Mouse (Mus musculus): ENCODE results near the gene Hdac5. TPM values are rescaled to one million over a fixed set of nuclear protein-coding genes. Genes with fewer than 3 reads are reported as not detected.
A peak's percentile ranks its signal among the peaks of the same experiment; 100 is the strongest.
"Not testable (repeated sequence)": the region's sequence is repeated elsewhere in the genome, so short reads cannot be mapped to it uniquely, and the experiment has no call there.

The Hdac5 gene
- polyA plus RNA-seq, 1 experiment from 2014 or later, result 29.1 TPM

DNA sequence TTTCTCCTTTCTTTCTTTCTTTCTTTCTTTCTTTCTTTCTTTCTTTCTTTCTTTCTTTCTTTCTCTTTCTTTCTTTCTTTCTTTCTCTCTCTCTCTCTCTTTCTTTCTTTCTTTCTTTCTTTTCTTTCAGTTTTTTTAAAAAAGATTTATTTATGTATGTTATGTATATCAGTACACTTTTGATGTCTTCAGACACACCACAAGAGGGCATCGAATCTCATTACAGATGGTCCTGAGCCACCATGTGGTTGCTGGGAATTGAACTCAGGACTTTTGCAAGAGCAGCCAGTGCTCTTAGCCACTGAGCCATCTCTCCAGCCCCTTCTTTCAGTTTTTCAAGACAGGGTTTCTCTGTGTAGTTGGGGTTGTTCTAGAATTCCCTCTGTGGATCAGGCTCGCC, 71.9 kb downstream of the Hdac5 start:
- H3K4me3 ChIP-seq (ENCODE audit: low read length); H3K4me1 ChIP-seq (ENCODE audit: control insufficient read depth, insufficient read depth, low read length); ATAC-seq (ENCODE audit: low FRiP score, low TSS enrichment); H3K9ac ChIP-seq (ENCODE audit: low read depth, low read length); H3K27me3 ChIP-seq (ENCODE audit: control insufficient read depth, insufficient read depth, low read length); H3K9me3 ChIP-seq (ENCODE audit: control insufficient read depth, low read length); H3K4me2 ChIP-seq (replicated peaks; ENCODE audit: low read depth, low read length); H3K27ac ChIP-seq (ENCODE audit: low read depth, low read length): not testable (repeated sequence)
- H3K36me3 ChIP-seq (ENCODE audit: control insufficient read depth, insufficient read depth, low read length), result peaks cover 34% of the 10 kb centered on the region
- WGBS, result 75% methylated on average over 2 of the region's 2 CpGs

DNA sequence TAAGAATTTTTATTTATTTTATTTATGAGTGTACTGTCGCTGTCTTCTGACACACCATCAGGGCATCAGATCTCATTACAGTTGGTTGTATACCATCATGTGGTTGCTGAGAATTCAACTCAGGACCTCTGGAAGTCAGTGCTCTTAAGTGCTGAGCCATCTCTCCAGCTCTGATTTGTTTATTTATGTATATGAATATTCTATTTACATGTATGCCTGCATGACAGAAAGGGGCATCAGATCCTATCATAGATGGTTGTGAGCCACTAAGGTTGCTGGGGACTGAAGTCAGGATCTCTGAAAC, 73.2 kb downstream of the Hdac5 start:
- ATAC-seq (ENCODE audit: low FRiP score, low TSS enrichment), result no peak
- H3K9ac ChIP-seq (ENCODE audit: low read depth, low read length), result no peak overlapping the region
- no peak overlapping the region for H3K27ac ChIP-seq (ENCODE audit: low read depth, low read length)
- WGBS, result 14% methylated on average over 1 of the region's 1 CpGs
- peaks cover 35% of the 10 kb centered on the region for H3K36me3 ChIP-seq (ENCODE audit: control insufficient read depth, insufficient read depth, low read length)
- no peak overlapping the region; the same call in 1 of the 2 replicates for H3K4me3 ChIP-seq (ENCODE audit: low read length)
- H3K4me1 ChIP-seq (ENCODE audit: control insufficient read depth, insufficient read depth, low read length), result 0 out of 2 replicates have a peak, but pooled peaks cover 6% of the 10 kb centered on the region
- no peak overlapping the region; the same call in 1 of the 2 replicates for H3K4me2 ChIP-seq (replicated peaks; ENCODE audit: low read depth, low read length)
- no peaks in the 10 kb centered on the region for H3K27me3 ChIP-seq (ENCODE audit: control insufficient read depth, insufficient read depth, low read length)
- H3K9me3 ChIP-seq (ENCODE audit: control insufficient read depth, low read length), result no peaks in the 10 kb centered on the region

GRCm38 (mm10) chr11:102156039-102156785, 73.8 kb downstream of the Hdac5 start, which contains the start of gene Tmem101:
Gene Tmem101, minus strand, starts transcription at chr11:102156404.
- H3K4me1 ChIP-seq (ENCODE audit: control insufficient read depth, insufficient read depth, low read length), result 0 out of 2 replicates have a peak, but pooled peaks cover 6% of the 10 kb centered on the region
- peak within 1 kb of the TSS; percentile 74 for H3K4me3 ChIP-seq (ENCODE audit: low read length)
- peaks cover 29% of the 10 kb centered on the region for H3K36me3 ChIP-seq (ENCODE audit: control insufficient read depth, insufficient read depth, low read length)
- WGBS, result under 1% methylated on average over 37 of the region's 37 CpGs
- peak within 1 kb of the TSS; percentile 90 for H3K4me2 ChIP-seq (replicated peaks; ENCODE audit: low read depth, low read length)
- no peaks in the 10 kb centered on the region for H3K27me3 ChIP-seq (ENCODE audit: control insufficient read depth, insufficient read depth, low read length)
- H3K9ac ChIP-seq (ENCODE audit: low read depth, low read length), result peak within 1 kb of the TSS; percentile 77
- ATAC-seq (ENCODE audit: low FRiP score, low TSS enrichment), result peak; percentile 83
- no peaks in the 10 kb centered on the region for H3K9me3 ChIP-seq (ENCODE audit: control insufficient read depth, low read length)
- 0 out of 2 replicates have a peak within 1 kb of the TSS, but pooled peaks have one; percentile 44 for H3K27ac ChIP-seq (ENCODE audit: low read depth, low read length)

GRCm38 (mm10) chr11:102147213-102147989, 82.6 kb downstream of the Hdac5 start:
- H3K36me3 ChIP-seq (ENCODE audit: control insufficient read depth, insufficient read depth, low read length), result peaks cover under 1% of the 10 kb centered on the region
- no peak for ATAC-seq (ENCODE audit: low FRiP score, low TSS enrichment)
- peak overlapping the region; percentile 18; the same call in 1 of the 2 replicates for H3K9ac ChIP-seq (ENCODE audit: low read depth, low read length)
- H3K27me3 ChIP-seq (ENCODE audit: control insufficient read depth, insufficient read depth, low read length), result peaks cover 53% of the 10 kb centered on the region
- H3K27ac ChIP-seq (ENCODE audit: low read depth, low read length), result no peak overlapping the region
- H3K4me1 ChIP-seq (ENCODE audit: control insufficient read depth, insufficient read depth, low read length), result peaks cover 9% of the 10 kb centered on the region
- H3K4me2 ChIP-seq (replicated peaks; ENCODE audit: low read depth, low read length), result peak overlapping the region; percentile 13
- peak overlapping the region; percentile 9 for H3K4me3 ChIP-seq (ENCODE audit: low read length)
- H3K9me3 ChIP-seq (ENCODE audit: control insufficient read depth, low read length), result no peaks in the 10 kb centered on the region
- WGBS, result 10% methylated on average over 34 of the region's 34 CpGs

GRCm38 (mm10) chr11:102146531-102146930, 83.4 kb downstream of the Hdac5 start:
- H3K9me3 ChIP-seq (ENCODE audit: control insufficient read depth, low read length), result no peaks in the 10 kb centered on the region
- H3K4me1 ChIP-seq (ENCODE audit: control insufficient read depth, insufficient read depth, low read length), result peaks cover 11% of the 10 kb centered on the region
- H3K4me3 ChIP-seq (ENCODE audit: low read length), result 0 out of 2 replicates have a peak overlapping the region, but pooled peaks have one; percentile 34
- H3K4me2 ChIP-seq (replicated peaks; ENCODE audit: low read depth, low read length), result no peak overlapping the region
- no peak for ATAC-seq (ENCODE audit: low FRiP score, low TSS enrichment)
- 12% methylated on average over 15 of the region's 17 CpGs for WGBS
- no peak overlapping the region for H3K9ac ChIP-seq (ENCODE audit: low read depth, low read length)
- H3K27me3 ChIP-seq (ENCODE audit: control insufficient read depth, insufficient read depth, low read length), result peaks cover 53% of the 10 kb centered on the region
- no peaks in the 10 kb centered on the region for H3K36me3 ChIP-seq (ENCODE audit: control insufficient read depth, insufficient read depth, low read length)
- H3K27ac ChIP-seq (ENCODE audit: low read depth, low read length), result no peak overlapping the region

DNA sequence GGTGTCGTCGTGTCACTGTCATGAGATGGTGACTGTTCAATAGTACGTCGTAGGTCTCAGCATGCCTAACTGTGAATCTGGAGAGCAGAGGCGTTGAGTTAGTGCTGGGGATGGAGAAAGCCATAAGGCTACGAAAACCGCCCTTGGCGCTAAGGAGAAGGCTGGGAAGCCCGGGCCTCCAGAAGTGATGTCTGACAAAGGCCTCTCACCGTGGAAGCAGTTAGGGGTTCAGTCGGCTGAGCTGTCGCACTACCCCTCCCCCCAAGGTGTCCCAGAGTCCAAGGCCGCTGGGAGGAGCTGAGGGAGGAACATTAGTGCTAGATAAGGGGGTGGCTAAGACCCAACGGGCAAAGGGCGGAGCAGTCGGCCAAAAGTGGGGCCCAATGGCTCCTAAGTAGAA, 84.0 kb downstream of the Hdac5 start:
- H3K9ac ChIP-seq (ENCODE audit: low read depth, low read length), result no peak overlapping the region
- H3K36me3 ChIP-seq (ENCODE audit: control insufficient read depth, insufficient read depth, low read length), result no peaks in the 10 kb centered on the region
- ATAC-seq (ENCODE audit: low FRiP score, low TSS enrichment), result no peak
- WGBS, result 4% methylated on average over 16 of the region's 16 CpGs
- peaks cover 53% of the 10 kb centered on the region for H3K27me3 ChIP-seq (ENCODE audit: control insufficient read depth, insufficient read depth, low read length)
- H3K4me3 ChIP-seq (ENCODE audit: low read length), result peak overlapping the region; percentile 34
- peak overlapping the region; percentile 53 for H3K4me2 ChIP-seq (replicated peaks; ENCODE audit: low read depth, low read length)
- H3K9me3 ChIP-seq (ENCODE audit: control insufficient read depth, low read length), result no peaks in the 10 kb centered on the region
- no peak overlapping the region for H3K27ac ChIP-seq (ENCODE audit: low read depth, low read length)
- H3K4me1 ChIP-seq (ENCODE audit: control insufficient read depth, insufficient read depth, low read length), result peaks cover 11% of the 10 kb centered on the region

GRCm38 (mm10) chr11:102145471-102146001, 84.4 kb downstream of the Hdac5 start, which contains the start of gene Nags:
Gene Nags, plus strand, starts transcription at chr11:102145513.
- Histone ChIP-seq H3K27me3 (ENCODE audit: control insufficient read depth, insufficient read depth, low read length) (peaks cover 53% of the 10 kb centered on the region), H3K4me2 (replicated peaks; ENCODE audit: low read depth, low read length) (peak within 1 kb of the TSS; percentile 53), H3K4me3 (ENCODE audit: low read length) (peak within 1 kb of the TSS; percentile 34), H3K27ac (ENCODE audit: low read depth, low read length) (no peak within 1 kb of the TSS), H3K9ac (ENCODE audit: low read depth, low read length) (0 out of 2 replicates have a peak within 1 kb of the TSS, but pooled peaks have one; percentile 23), H3K9me3 (ENCODE audit: control insufficient read depth, low read length) (no peaks in the 10 kb centered on the region), H3K36me3 (ENCODE audit: control insufficient read depth, insufficient read depth, low read length) (no peaks in the 10 kb centered on the region), H3K4me1 (ENCODE audit: control insufficient read depth, insufficient read depth, low read length) (peaks cover 11% of the 10 kb centered on the region)
- WGBS, result 1% methylated on average over 50 of the region's 50 CpGs
- ATAC-seq (ENCODE audit: low FRiP score, low TSS enrichment), result no peak; the same call in 1 of the 2 replicates

DNA sequence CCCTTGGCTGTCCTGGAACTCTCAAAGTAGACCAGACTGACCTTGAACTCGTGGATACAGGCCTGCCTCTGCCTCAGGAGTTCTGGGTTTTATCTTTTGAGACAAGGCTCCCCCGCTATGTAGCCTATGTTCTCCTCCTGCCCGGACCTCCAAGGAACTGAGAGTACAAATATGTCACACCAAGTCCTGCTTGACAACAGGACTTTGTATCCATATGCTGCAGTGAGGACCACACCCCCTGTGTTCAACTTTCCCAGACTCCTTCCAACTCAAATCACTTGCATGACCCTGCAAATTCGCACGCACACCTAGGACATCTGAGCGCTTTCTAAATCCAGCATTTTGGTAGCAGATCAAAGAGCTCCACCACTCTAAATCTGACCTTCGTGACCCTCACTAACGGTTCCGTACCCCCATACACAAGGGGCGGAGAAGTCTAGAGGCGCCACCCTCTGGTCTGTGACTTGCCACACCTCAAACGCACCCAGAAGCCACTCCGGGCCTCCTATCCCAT, 85.0 kb downstream of the Hdac5 start:
- H3K36me3 ChIP-seq (ENCODE audit: control insufficient read depth, insufficient read depth, low read length), result no peaks in the 10 kb centered on the region
- H3K27ac ChIP-seq (ENCODE audit: low read depth, low read length), result no peak overlapping the region
- 0 out of 2 replicates have a peak overlapping the region, but pooled peaks have one; percentile 23 for H3K9ac ChIP-seq (ENCODE audit: low read depth, low read length)
- peaks cover 11% of the 10 kb centered on the region for H3K4me1 ChIP-seq (ENCODE audit: control insufficient read depth, insufficient read depth, low read length)
- peaks cover 53% of the 10 kb centered on the region for H3K27me3 ChIP-seq (ENCODE audit: control insufficient read depth, insufficient read depth, low read length)
- WGBS, result 24% methylated on average over 13 of the region's 13 CpGs
- peak overlapping the region; percentile 53 for H3K4me2 ChIP-seq (replicated peaks; ENCODE audit: low read depth, low read length)
- H3K9me3 ChIP-seq (ENCODE audit: control insufficient read depth, low read length), result no peaks in the 10 kb centered on the region
- ATAC-seq (ENCODE audit: low FRiP score, low TSS enrichment), result no peak; the same call in 1 of the 2 replicates
- peak overlapping the region; percentile 34 for H3K4me3 ChIP-seq (ENCODE audit: low read length)

Measured in kidney, embryonic 14.5 days (tissue).